Mouse (Mus musculus) liver, adult (tissue): Measurements from ENCODE around the gene Abraxas2.

ENCODE experiments used
- GATA4 ChIP-seq: IDR thresholded peaks from 2 replicates; pipeline ENCODE4 v1.6.1; 2014; ENCODE audit warnings: mild to moderate bottlenecking, low read length; ENCODE audit not compliant: insufficient replicate concordance

Abraxas2 gene

GRCm38 (mm10) chr7:132927201-132927600 is 68.2 kb downstream of the Abraxas2 start:
- no peak for TF ChIP-seq GATA4

GRCm38 (mm10) chr7:132930055-132930454 is 71.0 kb downstream of the Abraxas2 start:
- TF ChIP-seq GATA4, result no peak

- peak; percentile 83; the same call in 1 of the 2 replicates for TF ChIP-seq GATA4
Measured at GRCm38 (mm10) chr7:132930850-132931559, 72.0 kb downstream of the Abraxas2 start, which contains the start of gene Zranb1. Zranb1 (plus strand) TSS chr7:132931142.

GRCm38 (mm10) chr7:132931560-132932351 is 72.7 kb downstream of the Abraxas2 start:
- no peak for TF ChIP-seq GATA4

- no peak for TF ChIP-seq GATA4
Measured at GRCm38 (mm10) chr7:132933331-132933730, 74.3 kb downstream of the Abraxas2 start.
